Mouse (Mus musculus) embryo, embryonic 11 days (tissue): Measurements from ENCODE around the gene Smyd3.

Experiments
- DNase-seq: peaks from one replicate; pipeline ENCODE4 v3.0.0-alpha.2; 2015

Gene Smyd3

GRCm38 (mm10) chr1:179458236-179458986 is 59.4 kb downstream of the Smyd3 start:
- DNase-seq: peak; percentile 63

DNA sequence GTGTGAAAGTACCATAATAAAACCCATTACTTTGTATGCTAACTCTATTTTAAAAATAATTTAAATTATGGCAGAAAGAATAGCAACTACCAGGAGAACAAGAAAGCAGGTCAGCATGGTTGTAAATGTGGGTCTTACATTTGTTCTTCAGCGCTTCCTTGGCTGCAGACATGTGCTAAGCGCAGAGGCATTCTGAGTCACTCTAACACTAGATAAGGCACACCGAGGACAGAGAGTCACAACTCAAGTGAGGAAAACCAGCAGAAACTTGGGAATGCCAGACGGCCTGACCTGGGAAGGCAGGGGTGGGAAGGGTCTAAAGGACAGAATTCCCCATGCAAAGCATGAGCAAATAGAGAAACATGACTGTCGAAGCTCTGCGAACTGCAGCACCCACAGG is 63.2 kb downstream of the Smyd3 start:
- DNase-seq: no peak

GRCm38 (mm10) chr1:179451211-179451610 is 66.6 kb downstream of the Smyd3 start:
- DNase-seq: no peak

- DNase-seq: no peak
These were observed 71.0 kb downstream of the Smyd3 start for GRCm38 (mm10) chr1:179446845-179447212.

DNA sequence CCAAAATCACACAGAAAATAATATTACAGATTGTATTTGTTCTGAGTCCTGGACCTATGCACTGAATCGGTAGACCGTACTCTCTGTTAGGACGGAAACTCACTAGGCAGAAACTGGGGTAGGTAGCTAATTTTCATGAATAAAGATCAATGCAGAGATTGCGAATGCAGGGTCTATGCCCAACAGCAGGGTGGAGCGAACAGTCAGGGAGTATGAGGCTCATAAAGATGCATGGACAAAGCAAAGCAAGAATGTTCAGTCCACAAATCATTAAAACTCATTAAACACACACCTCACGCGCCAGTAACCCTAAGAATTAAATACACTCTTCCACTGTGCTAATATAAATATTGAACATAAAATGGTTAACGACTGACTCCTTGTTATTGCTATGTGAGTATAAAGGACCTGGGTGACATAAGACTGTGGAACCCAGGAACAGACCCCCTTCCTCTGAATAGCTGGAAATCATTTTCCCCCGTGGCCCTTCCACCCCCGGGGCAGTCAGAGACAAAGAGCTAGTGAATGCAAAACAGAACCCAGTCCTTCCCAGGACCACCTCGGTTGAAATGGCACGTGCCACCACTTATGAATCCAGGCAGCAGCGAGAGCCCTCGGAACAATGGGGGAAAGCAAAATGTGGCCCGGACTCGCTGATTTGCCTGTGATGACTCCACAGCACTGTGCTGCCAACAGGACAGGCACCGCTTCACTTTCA is 71.6 kb downstream of the Smyd3 start:
- DNase-seq: peak; percentile 82

DNA sequence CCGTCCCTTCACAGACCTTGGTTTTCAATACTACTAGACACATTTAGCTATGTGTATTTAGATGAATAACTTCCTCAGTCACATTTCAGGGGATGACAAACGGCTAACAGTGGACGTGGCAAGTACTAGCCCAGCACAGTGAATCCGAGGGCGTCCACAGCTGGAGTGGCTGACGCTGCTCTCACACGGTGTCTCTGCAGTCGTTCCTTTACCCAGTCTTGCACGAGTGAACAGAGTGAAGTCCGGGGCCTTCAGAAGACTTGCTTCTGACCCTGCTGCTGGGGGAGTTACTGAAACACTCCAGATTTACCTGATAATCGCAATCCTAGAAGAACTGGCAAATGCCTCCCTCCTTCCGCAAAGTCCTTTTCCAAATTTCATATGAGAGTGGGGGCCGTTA is 74.0 kb downstream of the Smyd3 start:
- DNase-seq: no peak

DNA sequence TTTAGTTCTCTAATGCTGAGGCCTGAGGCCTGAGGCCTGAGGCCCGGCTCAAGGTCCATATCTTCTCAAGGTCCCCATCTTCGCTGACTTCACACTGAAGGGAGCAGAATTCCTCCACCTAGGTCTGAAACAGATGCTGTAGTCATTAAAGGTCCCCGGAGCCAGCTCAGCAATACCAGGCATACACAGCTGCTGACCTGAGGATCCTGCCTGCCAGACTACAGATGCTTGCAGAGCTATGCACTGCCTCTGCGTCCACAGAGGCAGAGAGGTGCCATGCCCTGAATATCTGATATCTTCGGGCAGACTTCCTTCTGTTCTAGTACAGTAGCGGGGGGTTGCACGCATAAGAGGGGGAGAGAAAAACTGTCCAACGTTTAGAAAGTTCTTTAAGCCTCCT is 74.4 kb downstream of the Smyd3 start:
- no peak for DNase-seq

DNA sequence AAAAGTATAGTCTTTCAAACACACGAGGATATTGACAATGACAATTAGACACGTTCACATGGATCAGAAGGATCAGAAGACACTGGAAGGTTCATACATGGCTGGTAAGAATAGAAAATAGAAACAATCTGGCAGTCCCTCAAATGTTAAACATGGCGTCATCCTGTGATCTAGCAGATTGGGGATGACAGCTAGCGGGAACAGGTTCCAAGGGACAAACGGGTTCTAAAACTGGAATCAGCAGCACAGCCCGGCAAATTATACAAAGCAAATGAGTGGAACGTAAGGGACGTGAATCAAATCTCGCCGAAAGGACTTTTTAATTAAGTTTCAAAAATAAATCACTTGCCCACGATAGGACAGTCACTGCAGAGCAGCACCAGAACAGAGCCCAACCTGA is 81.2 kb downstream of the Smyd3 start:
- DNase-seq: no peak

DNA sequence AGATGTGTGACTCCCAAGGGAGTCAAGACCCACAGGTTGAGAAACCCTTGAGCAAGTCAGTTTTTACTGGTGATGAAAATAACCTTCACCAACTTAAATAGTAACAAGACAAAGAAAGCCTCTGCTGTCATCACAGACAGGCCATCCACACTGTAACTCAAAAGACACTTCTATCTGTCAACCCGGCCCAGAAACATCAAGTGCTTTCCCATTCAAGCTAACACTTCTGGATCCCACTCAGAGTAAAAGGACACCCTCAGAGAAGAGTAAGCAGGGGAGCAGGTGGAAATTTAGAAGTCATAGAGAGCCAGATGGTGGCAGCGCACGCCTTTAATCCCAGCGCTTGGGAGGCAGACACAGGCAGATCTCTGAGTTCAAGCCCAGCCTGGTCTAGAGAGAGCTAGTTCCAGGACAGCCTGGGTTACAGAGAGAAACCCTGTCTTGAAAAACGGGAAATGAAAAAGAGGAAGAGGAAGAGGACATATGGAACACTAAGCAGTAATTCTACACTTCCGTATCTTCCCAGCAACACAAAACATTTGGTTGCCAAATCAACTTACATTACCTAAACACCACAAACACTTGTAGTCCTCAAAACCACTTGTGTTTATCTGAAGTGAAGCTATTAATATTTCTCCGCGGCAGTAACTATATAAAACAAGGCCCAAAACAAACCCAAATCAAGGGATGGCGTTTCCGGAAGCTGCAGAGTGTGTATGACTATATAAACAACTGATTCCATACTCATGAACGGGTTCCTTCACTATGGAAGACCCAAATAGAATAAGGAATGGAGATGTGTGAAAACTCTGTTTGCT is 83.2 kb downstream of the Smyd3 start:
- no peak for DNase-seq

GRCm38 (mm10) chr1:179433828-179434227 is 84.0 kb downstream of the Smyd3 start:
- DNase-seq: no peak

DNA sequence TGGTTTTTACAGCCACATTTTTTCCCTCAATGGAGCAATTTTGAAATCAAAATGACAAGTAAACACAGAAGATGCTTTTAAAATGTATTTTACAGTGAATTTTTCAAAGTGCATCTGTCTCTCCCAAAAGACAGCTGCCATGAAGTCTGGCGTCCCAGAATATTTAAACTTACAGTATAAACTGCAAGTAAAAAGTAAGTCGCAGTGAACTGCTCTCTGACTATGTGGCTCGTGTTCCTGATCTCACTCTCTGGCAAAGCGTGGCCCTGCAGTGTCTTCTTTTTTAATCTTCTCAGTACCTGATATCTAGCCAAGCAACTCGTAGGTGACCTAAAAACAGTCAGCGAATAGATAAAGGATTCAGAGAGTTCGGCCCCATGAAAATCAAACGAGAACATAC is 84.5 kb downstream of the Smyd3 start:
- no peak for DNase-seq

DNA sequence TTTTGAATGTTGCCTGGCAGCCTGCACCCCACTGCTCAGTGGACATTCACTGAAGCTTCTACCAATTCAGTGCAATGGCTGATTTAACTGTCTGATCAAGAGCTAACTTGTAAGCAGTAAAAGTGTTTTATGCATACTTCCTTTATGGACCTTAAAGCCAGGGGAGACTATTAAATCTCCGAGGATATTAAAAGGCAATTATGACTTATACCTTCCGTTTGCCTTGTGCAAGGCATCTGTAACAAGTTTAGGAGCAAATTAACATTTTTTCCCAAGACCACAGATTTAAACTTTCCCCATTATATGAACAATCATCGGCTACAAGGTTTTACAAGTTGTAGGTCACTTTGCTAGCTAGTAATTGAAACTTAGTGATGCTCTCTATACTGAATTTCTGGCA is 87.8 kb downstream of the Smyd3 start:
- DNase-seq: no peak

GRCm38 (mm10) chr1:179424879-179425472 is 92.9 kb downstream of the Smyd3 start:
- DNase-seq: no peak

DNA sequence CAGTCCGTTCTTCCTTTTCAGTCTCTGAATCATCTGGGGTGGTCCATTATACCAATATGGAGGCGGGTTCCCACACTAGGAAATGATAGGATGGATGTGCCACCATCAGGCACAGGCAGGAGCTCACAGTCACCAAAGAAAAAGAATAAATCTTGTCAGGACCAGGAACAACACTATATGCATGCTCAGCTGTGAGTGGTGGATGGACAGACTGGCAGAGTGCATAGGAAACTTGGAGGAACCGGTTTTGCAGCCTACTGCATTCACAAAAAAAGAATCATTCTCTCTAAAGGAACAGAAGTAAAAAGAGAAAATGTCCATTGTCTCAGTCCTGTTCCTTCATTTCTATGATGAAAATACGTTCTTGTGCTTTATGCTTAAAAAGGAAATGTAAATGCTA is 98.8 kb downstream of the Smyd3 start:
- no peak for DNase-seq

DNA sequence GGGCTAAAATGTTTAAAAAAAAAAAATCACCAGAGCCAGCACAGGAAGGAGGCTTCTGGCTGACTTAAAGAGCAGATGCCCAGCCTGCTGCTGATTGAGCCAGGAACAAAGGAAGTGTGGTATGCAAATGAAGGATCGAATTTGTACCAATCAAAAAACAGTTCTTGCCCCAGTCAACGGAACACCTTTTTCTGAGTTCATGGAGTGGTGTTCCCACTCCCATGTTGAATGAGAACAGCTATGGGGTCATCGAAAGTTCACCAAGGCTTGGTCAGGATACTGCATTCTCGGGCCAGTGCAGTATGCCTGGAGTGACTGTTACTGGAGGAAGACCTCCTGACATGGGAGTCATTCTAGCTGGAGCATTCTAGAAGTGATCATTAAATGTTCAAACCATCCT is 109.8 kb downstream of the Smyd3 start:
- no peak for DNase-seq

DNA sequence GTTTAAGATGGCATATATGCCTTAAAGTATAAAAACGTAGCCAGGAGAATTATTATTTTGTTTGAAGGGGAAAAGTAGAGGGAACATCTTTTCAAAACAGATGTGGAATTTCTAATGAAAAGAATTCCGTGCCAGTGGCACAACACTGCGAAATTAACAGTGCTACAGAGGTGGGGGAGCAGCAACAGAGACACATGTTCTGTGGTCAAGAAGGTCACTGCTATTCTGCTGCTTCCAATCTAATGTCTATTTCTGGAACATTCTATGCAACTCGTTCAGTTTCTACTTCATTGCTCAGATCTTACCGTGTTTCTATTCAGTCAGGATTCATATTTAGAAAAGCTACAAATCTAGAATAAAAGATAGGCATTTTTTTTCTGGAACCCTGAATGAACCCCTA is 117.0 kb downstream of the Smyd3 start:
- DNase-seq: no peak

DNA sequence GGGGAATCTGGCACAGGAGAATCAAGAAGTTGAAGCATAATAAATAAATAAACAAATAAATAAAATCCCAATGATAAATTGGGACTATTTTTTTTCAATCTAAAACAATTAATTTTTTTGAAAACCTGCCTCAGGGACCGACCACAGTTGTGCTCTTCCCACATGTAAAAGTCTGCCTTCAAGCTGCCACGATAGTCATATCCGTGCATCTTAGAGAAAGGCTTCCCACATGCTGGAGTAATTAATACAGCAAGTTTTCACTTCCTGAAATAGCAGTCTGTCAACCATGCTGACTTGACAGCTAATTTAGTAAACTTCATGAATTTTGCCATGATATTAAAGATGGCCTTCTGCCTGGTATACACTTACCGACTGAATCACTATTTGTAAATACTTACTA is 119.2 kb downstream of the Smyd3 start:
- no peak for DNase-seq

- DNase-seq: peak; percentile 39
These were observed 131.4 kb downstream of the Smyd3 start for GRCm38 (mm10) chr1:179386237-179386975.

DNA sequence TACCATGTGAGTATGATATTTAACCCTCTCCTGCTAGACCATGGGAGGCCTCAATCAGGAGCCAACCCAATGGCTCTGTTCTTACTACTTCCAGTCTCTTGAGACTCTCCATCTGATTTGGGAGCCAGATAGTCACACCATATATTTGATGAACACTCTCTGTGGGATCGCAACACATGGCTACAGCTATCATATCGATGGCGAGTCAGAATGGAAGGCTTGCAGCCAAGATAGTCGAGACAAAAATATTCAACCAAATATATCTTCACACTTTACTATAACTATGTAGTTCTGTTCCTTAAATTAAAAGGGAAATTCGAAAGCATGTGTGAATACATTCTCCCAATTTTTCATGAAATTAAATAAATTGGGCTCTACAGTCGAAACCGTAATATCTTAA is 132.2 kb downstream of the Smyd3 start:
- DNase-seq: no peak

DNA sequence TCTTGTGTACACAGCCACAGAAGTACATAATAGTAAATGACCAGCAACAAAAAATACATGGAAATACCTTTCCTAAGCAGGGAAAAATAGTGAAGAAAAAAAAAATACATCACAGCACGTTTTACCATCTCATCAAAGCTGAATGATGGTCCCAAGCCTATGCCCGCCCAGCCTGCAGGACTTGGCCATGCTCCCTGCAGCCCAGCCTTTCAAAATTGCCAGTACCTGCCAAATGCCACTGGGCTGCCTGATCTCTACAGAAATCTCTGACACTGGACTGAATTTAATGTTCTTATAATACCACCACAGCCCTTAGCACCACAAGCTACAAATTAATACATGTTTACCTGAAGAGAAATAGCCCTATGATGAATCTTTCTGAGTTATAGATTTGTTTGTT is 133.5 kb downstream of the Smyd3 start:
- no peak for DNase-seq

GRCm38 (mm10) chr1:179378102-179378501 is 139.7 kb downstream of the Smyd3 start:
- no peak for DNase-seq

DNA sequence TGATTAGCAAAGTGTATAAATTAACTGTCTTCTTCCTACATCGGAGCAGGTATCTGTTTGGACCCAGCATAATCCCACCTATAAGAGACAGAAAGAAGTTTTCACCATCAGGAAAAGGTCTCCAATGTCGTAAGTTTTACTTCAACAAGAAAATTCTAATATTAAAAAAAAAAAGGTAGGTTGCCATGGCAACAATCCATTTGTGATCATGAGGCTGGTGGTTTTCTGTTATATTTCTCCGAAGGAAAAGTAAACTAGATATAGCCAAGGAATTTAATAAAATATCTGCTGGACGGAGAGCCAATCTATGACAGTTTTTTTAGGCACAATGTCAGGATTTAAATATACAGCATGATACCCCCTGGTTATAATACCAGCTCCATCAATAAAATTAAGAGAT is 142.9 kb downstream of the Smyd3 start:
- no peak for DNase-seq

- no peak for DNase-seq
These were observed 143.9 kb downstream of the Smyd3 start for GRCm38 (mm10) chr1:179373911-179374310.
